Mouse (Mus musculus) lung, postnatal 0 days (tissue): ENCODE measurements around the gene Tesmin. TPM values are rescaled to one million over a fixed set of nuclear protein-coding genes. Genes with fewer than 3 reads are reported as not detected.

Experiments used
- ATAC-seq: fragments of 200-750 bp; cut with Nextera tagmentation; 2 replicates; pipeline ENCODE4 v1.8.0; 2017; ENCODE audit warnings: moderate library complexity
- DNase-seq: peaks from one replicate; pipeline ENCODE4 v3.0.0-alpha.2; 2016; ENCODE audit warnings: low spot score
- H3K27ac ChIP-seq: fragments of 300-500 bp; sonication (generic); 2 replicates; pipeline ENCODE4 v1.5.1; 2014; ENCODE audit warnings: antibody characterized with exemption, mild to moderate bottlenecking, low read length, mixed read lengths
- H3K27me3 ChIP-seq: fragments of 300-500 bp; sonication (generic); replicated peaks from 2 replicates; pipeline ENCODE4 v1.6.1; 2014; ENCODE audit warnings: low read length, mixed read lengths; ENCODE audit not compliant: insufficient read depth
- H3K36me3 ChIP-seq: fragments of 300-500 bp; sonication (generic); 2 replicates; pipeline ENCODE4 v1.6.1; 2014; ENCODE audit warnings: low read length, mixed read lengths; ENCODE audit not compliant: insufficient read depth
- H3K4me1 ChIP-seq: fragments of 300-500 bp; sonication (generic); 2 replicates; pipeline ENCODE4 v1.6.1; 2014; ENCODE audit warnings: antibody characterized with exemption, low read depth, low read length, mixed read lengths; ENCODE audit not compliant: insufficient read depth
- H3K4me2 ChIP-seq: fragments of 300-500 bp; sonication (generic); replicated peaks from 2 replicates; pipeline ENCODE4 v1.6.1; 2014; ENCODE audit warnings: low read depth, mild to moderate bottlenecking, low read length, moderate library complexity, mixed read lengths
- H3K4me3 ChIP-seq: fragments of 300-500 bp; sonication (generic); 2 replicates; pipeline ENCODE4 v1.5.1; 2014; ENCODE audit warnings: low read depth, low read length
- H3K9ac ChIP-seq: fragments of 300-500 bp; sonication (generic); replicated peaks from 2 replicates; pipeline ENCODE4 v1.6.1; 2014; ENCODE audit warnings: low read depth, mild to moderate bottlenecking
- H3K9me3 ChIP-seq: fragments of 300-500 bp; sonication (generic); 2 replicates; pipeline ENCODE4 v1.6.1; 2016; ENCODE audit warnings: low read length, mixed read lengths
- CTCF ChIP-seq: IDR thresholded peaks from 2 replicates; pipeline ENCODE4 v1.5.1; 2016; ENCODE audit warnings: antibody characterized with exemption, mild to moderate bottlenecking
- EP300 ChIP-seq: IDR thresholded peaks from 2 replicates; pipeline ENCODE4 v1.6.1; 2016; ENCODE audit warnings: antibody characterized with exemption, mild to moderate bottlenecking, control low read depth
- WGBS: fragments of 180-500 bp; shearing (Covaris S2); extraction: QIAGEN DNeasy Blood & Tissue Kit; methylation state at CpG from one replicate; pipeline ENCODE4 v1.1.7; 2014; 5-methylcytosine and 5-hydroxymethylcytosine counted together
- polyA plus RNA-seq: library from polyadenylated mRNA; unstranded; fragments of >200 nt; fragmentation: Nextera tagmentation; extraction: Ambion mirVana; gene quantifications from 2 replicates; pipeline ENCODE4 v1.2.1, GENCODE M21; 2015

Tesmin gene
- polyA plus RNA-seq, 1 experiment from 2014 or later: 0.68 TPM

DNA sequence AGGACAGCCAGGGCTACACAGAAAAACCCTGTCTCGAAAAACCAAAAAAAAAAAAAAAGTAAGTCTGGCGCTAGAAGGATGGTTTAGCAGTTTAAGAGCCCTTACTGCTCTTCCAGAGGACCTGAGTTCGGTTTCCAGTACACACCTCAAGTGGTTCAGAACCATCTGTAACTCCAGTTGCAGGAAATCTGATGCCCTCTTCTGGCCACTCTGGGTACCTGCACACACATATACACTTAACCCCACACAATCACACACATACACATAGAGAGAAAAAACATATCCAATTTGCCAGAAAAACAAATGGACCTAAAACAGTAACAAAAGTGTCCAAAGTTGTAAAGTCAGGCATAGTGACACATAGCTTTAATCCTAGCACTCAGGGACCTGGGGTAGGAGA is 23.6 kb upstream of the Tesmin start:
- no peak overlapping the region for H3K9ac ChIP-seq
- no peaks in the 10 kb centered on the region for H3K4me1 ChIP-seq
- H3K4me3 ChIP-seq: no peak overlapping the region
- no peak for DNase-seq
- WGBS: 98% methylated on average over 2 of the region's 3 CpGs
- TF ChIP-seq CTCF: peak; percentile 45
- TF ChIP-seq EP300: no peak
- peaks cover 34% of the 10 kb centered on the region for H3K36me3 ChIP-seq
- H3K4me2 ChIP-seq: no peak overlapping the region
- H3K27ac ChIP-seq: no peak overlapping the region
- no peaks in the 10 kb centered on the region; the same call in 1 of the 2 replicates for H3K9me3 ChIP-seq
- no peaks in the 10 kb centered on the region for H3K27me3 ChIP-seq
- ATAC-seq: no peak

GRCm38 (mm10) chr19:3368276-3368675 is 20.4 kb upstream of the Tesmin start:
- no peak for ATAC-seq
- WGBS: 92% methylated on average over 3 of the region's 3 CpGs
- H3K4me3 ChIP-seq: no peak overlapping the region
- no peak overlapping the region for H3K27ac ChIP-seq
- H3K4me1 ChIP-seq: no peaks in the 10 kb centered on the region
- no peak overlapping the region for H3K4me2 ChIP-seq
- DNase-seq: no peak
- H3K36me3 ChIP-seq: peaks cover 31% of the 10 kb centered on the region
- no peaks in the 10 kb centered on the region for H3K27me3 ChIP-seq
- H3K9ac ChIP-seq: no peak overlapping the region
- H3K9me3 ChIP-seq: no peaks in the 10 kb centered on the region; the same call in 1 of the 2 replicates
- no peak for TF ChIP-seq CTCF
- no peak for TF ChIP-seq EP300

DNA sequence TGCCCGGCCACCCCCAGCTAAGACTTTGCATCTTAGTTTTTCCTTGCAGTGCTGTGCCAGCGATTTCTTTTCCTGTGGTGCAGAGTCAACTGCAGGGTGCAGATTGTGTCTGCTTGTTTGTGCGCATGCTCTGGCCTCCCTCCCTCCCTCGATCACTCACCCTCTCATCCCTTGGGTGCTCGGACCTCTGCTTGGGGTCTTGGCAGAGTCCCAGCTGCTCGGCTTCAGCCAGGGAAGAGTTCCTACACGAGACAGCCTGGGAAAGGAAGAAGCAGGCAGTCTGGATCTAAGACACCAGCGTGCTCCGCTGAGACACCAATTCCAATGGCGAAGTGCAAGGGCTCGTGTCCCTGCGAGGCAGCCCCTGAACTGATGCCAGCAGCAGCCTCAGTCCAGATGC is 15.3 kb upstream of the Tesmin start:
- Histone ChIP-seq H3K4me3 (no peak overlapping the region), H3K4me2 (no peak overlapping the region), H3K27ac (no peak overlapping the region), H3K36me3 (peaks cover 21% of the 10 kb centered on the region), H3K27me3 (no peaks in the 10 kb centered on the region), H3K9ac (no peak overlapping the region), H3K4me1 (peaks cover 8% of the 10 kb centered on the region; the same call in 1 of the 2 replicates), H3K9me3 (no peaks in the 10 kb centered on the region)
- TF ChIP-seq CTCF: no peak
- TF ChIP-seq EP300: no peak
- no peak for DNase-seq
- no peak for ATAC-seq
- 49% methylated on average over 12 of the region's 12 CpGs for WGBS

DNA sequence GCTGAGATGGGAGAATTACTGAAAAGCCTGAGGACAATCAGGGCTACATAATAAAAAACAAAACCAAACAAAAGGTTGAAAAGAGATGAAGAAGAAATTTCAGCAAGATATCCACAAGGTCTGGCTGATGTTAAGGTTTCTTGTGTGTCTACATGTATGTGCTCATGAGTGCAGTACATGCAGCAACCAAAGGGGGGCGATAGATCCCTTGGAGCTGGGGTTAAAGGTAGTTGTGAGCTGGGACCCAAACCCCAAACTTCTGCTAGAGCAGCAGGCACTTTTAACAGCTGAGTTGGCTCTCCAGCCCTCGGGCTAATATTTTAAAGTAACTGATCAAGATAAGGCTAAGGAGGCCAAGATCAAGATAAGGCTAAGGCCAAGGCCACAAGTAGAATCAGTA is 14.6 kb upstream of the Tesmin start:
- H3K4me2 ChIP-seq: no peak overlapping the region

GRCm38 (mm10) chr19:3375945-3376495 is 12.6 kb upstream of the Tesmin start:
- H3K27me3 ChIP-seq: no peaks in the 10 kb centered on the region
- no peak overlapping the region for H3K27ac ChIP-seq
- peaks cover 8% of the 10 kb centered on the region; the same call in 1 of the 2 replicates for H3K4me1 ChIP-seq
- ATAC-seq (peak; percentile 81), DNase-seq (peak; percentile 56)
- WGBS: 52% methylated on average over 7 of the region's 7 CpGs
- no peak overlapping the region for H3K9ac ChIP-seq
- H3K4me3 ChIP-seq: no peak overlapping the region
- TF ChIP-seq CTCF (no peak), EP300 (peak; percentile 67)
- H3K4me2 ChIP-seq: no peak overlapping the region
- peaks cover 37% of the 10 kb centered on the region for H3K36me3 ChIP-seq
- H3K9me3 ChIP-seq: no peaks in the 10 kb centered on the region

More for the DNA sequence above, 14.6 kb upstream of the Tesmin start:
- H3K27ac ChIP-seq: no peak overlapping the region
- H3K4me1 ChIP-seq: peaks cover 8% of the 10 kb centered on the region; the same call in 1 of the 2 replicates
- TF ChIP-seq EP300: no peak
- TF ChIP-seq CTCF: peak; percentile 54
- 45% methylated on average over 2 of the region's 2 CpGs for WGBS
- H3K9me3 ChIP-seq: no peaks in the 10 kb centered on the region
- peaks cover 21% of the 10 kb centered on the region for H3K36me3 ChIP-seq
- H3K27me3 ChIP-seq: no peaks in the 10 kb centered on the region
- H3K4me3 ChIP-seq: no peak overlapping the region
- ATAC-seq (no peak), DNase-seq (no peak)
- no peak overlapping the region for H3K9ac ChIP-seq

GRCm38 (mm10) chr19:3376966-3377715 is 11.5 kb upstream of the Tesmin start:
- ATAC-seq: peak; percentile 64
- no peak overlapping the region for H3K4me2 ChIP-seq
- H3K27ac ChIP-seq: peak overlapping the region; percentile 33; the same call in 1 of the 2 replicates
- WGBS: 12% methylated on average over 4 of the region's 4 CpGs
- no peak overlapping the region for H3K4me3 ChIP-seq
- no peak for TF ChIP-seq CTCF
- peak; percentile 43; the same call in 1 of the 2 replicates for TF ChIP-seq EP300
- DNase-seq: peak; percentile 82
- H3K36me3 ChIP-seq: peaks cover 44% of the 10 kb centered on the region
- no peaks in the 10 kb centered on the region for H3K27me3 ChIP-seq
- no peaks in the 10 kb centered on the region for H3K9me3 ChIP-seq
- peaks cover 8% of the 10 kb centered on the region; the same call in 1 of the 2 replicates for H3K4me1 ChIP-seq
- H3K9ac ChIP-seq: no peak overlapping the region
